ENCODE assay signal across 32 mouse cellular contexts in the genomic region with DNA sequence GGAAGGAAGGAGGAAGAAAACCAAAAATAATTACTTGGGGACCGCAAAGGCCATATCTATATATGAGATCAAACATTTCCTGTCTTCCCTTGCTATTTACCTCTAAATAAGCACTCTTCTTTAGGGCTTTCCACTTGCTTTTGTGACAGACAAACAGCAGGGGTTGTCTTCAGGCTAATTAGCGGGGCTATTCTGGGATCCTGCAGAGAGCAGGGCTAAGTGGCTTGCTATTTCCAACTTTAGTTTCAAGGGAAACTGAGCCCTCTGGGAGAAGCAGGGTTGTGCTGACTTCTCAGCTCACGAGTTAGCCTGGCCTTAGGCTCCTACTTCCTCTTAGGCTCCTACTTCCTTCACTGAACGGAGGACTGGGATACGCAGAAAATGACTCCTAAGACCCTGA. TPM values are rescaled to one million over a fixed set of nuclear protein-coding genes. Genes with fewer than 3 reads are reported as not detected.
DNase-seq lines count a peak whose midpoint lies in the region; ATAC-seq lines count a peak whose summit lies in the region.
"Had no signal": no experiment of that assay in that cellular context is flagged by ENCODE, and none has a peak within 500 bp of the region (broad histone marks: within the 10 kb centered on the region; RNA-seq: fewer than 3 reads in every experiment).

No protein-coding gene starts in this region.

- no peaks in the 10 kb centered on the region for H3K27me3 ChIP-seq in heart, embryonic 12.5 days (replicated peaks)
- H3K27me3 ChIP-seq in neural tube, embryonic 13.5 days, result no peaks in the 10 kb centered on the region
- H3K27me3 ChIP-seq in embryonic facial prominence, embryonic 10.5 days (replicated peaks; ENCODE audit: low read depth, poor library complexity, severe bottlenecking), result peaks cover 25% of the 10 kb centered on the region

- no peaks in the 10 kb centered on the region for H3K9me3 ChIP-seq in heart, embryonic 12.5 days (replicated peaks)
- no peaks in the 10 kb centered on the region for H3K9me3 ChIP-seq in neural tube, embryonic 13.5 days
- no peaks in the 10 kb centered on the region for H3K9me3 ChIP-seq in embryonic facial prominence, embryonic 10.5 days
- H3K9me3 ChIP-seq: embryonic facial prominence, embryonic 12.5 days; forebrain, embryonic 12.5 days; liver, embryonic 13.5 days had no signal

- intact Hi-C loops in heart, postnatal 10 days (cut with DNase I), result loop anchor here (2.0 kb wide), 1 partner anchor 487 kb away; no protein-coding TSS in a partner anchor

- peaks cover 23% of the 10 kb centered on the region for H3K4me1 ChIP-seq in heart, embryonic 12.5 days (replicated peaks)
- peaks cover 21% of the 10 kb centered on the region for H3K4me1 ChIP-seq in neural tube, embryonic 13.5 days (replicated peaks)
- peaks cover 25% of the 10 kb centered on the region for H3K4me1 ChIP-seq in embryonic facial prominence, embryonic 10.5 days
- H3K4me1 ChIP-seq: liver, embryonic 13.5 days had no signal

- 15% methylated on average over 5 of the region's 5 CpGs for WGBS in heart, embryonic 12.5 days
- 17% methylated on average over 5 of the region's 5 CpGs for WGBS in neural tube, embryonic 13.5 days
- 15% methylated on average over 5 of the region's 5 CpGs for WGBS in embryonic facial prominence, embryonic 10.5 days

- ATAC-seq in heart, embryonic 12.5 days (ENCODE audit: insufficient number of reproducible peaks, low FRiP score), result no peak
- no peak for ATAC-seq in neural tube, embryonic 13.5 days (ENCODE audit: low read depth)
- ATAC-seq: intestine, postnatal 0 days; lung, postnatal 0 days had no signal

- H3K27ac ChIP-seq in heart, embryonic 12.5 days (ENCODE audit: poor library complexity, severe bottlenecking), result no peak overlapping the region
- 0 out of 2 replicates have a peak overlapping the region, but pooled peaks have one; percentile 23 for H3K27ac ChIP-seq in neural tube, embryonic 13.5 days (replicated peaks)
- H3K27ac ChIP-seq in embryonic facial prominence, embryonic 10.5 days (replicated peaks), result no peak overlapping the region
- H3K27ac ChIP-seq: embryonic facial prominence, embryonic 12.5 days; forebrain, embryonic 12.5 days; hindbrain, embryonic 14.5 days; liver, embryonic 13.5 days had no signal

- DNase-seq in heart, postnatal 10 days, result no peak
- no peak for DNase-seq in neural tube, embryonic 10.5 days (ENCODE audit: extremely low spot score, low spot score)
- peak; percentile 9 for DNase-seq in embryonic facial prominence, embryonic 10.5 days (ENCODE audit: low spot score)
- DNase-seq in ovary, postnatal 14 days (ENCODE audit: low spot score), result no peak
- no peak for DNase-seq in right cerebral cortex, postnatal 14 days
- DNase-seq: adrenal gland, adult 8-10 months; B cell, adult 2 months; cerebellum, adult 18-20 months; gastrocnemius, postnatal 10 days; kidney, adult 9 months; kidney, postnatal 10 days; layer of hippocampus, adult 9-11 months; liver, embryonic 13.5 days; thymus, adult 2 months; thymus, postnatal 36 days had no signal

- no peaks in the 10 kb centered on the region for H3K36me3 ChIP-seq in heart, embryonic 12.5 days
- no peaks in the 10 kb centered on the region for H3K36me3 ChIP-seq in neural tube, embryonic 13.5 days
- H3K36me3 ChIP-seq in embryonic facial prominence, embryonic 10.5 days (replicated peaks), result no peaks in the 10 kb centered on the region
- H3K36me3 ChIP-seq: embryonic facial prominence, embryonic 12.5 days; forebrain, embryonic 12.5 days; liver, embryonic 13.5 days had no signal

- H3K4me3 ChIP-seq in heart, embryonic 12.5 days, result no peak overlapping the region
- H3K4me3 ChIP-seq in neural tube, embryonic 13.5 days, result no peak overlapping the region
- no peak overlapping the region for H3K4me3 ChIP-seq in embryonic facial prominence, embryonic 10.5 days
- H3K4me3 ChIP-seq: embryonic facial prominence, embryonic 12.5 days; erythroblast, embryonic 14.5 days; forebrain, embryonic 12.5 days; liver, embryonic 13.5 days had no signal

- peak overlapping the region; percentile 15; the same call in 1 of the 2 replicates for H3K4me2 ChIP-seq in heart, embryonic 12.5 days
- H3K4me2 ChIP-seq in neural tube, embryonic 13.5 days, result no peak overlapping the region
- H3K4me2 ChIP-seq: embryonic facial prominence, embryonic 12.5 days; forebrain, embryonic 12.5 days; hindbrain, embryonic 14.5 days; liver, embryonic 13.5 days had no signal

- no peak overlapping the region for H3K9ac ChIP-seq in heart, embryonic 12.5 days
- no peak overlapping the region for H3K9ac ChIP-seq in neural tube, embryonic 13.5 days
- H3K9ac ChIP-seq: embryonic facial prominence, embryonic 12.5 days; forebrain, embryonic 12.5 days; hindbrain, embryonic 14.5 days; liver, embryonic 13.5 days had no signal

RNA-seq across cellular contexts. Expression of gene Npvf, which starts 27.3 kb away (rescaled TPM):
- 0.32 TPM in 1 of 2 replicates, not detected in the other for polyA plus RNA-seq in heart, embryonic 12.5 days (2016; fragmentation: Nextera tagmentation; extraction: Ambion mirVana)
- total RNA-seq in heart, postnatal 10 days (2021), result not detected
- not detected in 2 replicates for polyA plus RNA-seq in neural tube, embryonic 13.5 days (2015; fragmentation: Nextera tagmentation; extraction: Ambion mirVana)
- polyA plus RNA-seq in embryonic facial prominence, embryonic 10.5 days (2016; fragmentation: Nextera tagmentation; extraction: Ambion mirVana), result not detected in 2 replicates
- total RNA-seq: adrenal gland, adult 8-10 months; adrenal gland, postnatal 4 days; gastrocnemius, postnatal 10 days; hematopoietic stem cell, adult 5-6 weeks; left cerebral cortex, adult 18-20 months; left cerebral cortex, postnatal 25 days; monocyte, adult 5-6 weeks; neutrophil, adult 5-6 weeks had no signal
- polyA plus RNA-seq: cortical plate, adult 2 months; embryonic facial prominence, embryonic 12.5 days; erythroblast, embryonic 14.5 days; forebrain, embryonic 12.5 days; gonadal fat pad, adult 2 months; intestine, postnatal 0 days; large intestine, adult 2 months; liver, embryonic 13.5 days; lung, postnatal 0 days; thymus, adult 2 months had no signal
